Mouse (Mus musculus) kidney, adult 9 months (tissue): ENCODE results near the gene Pnkd.
"Not testable (repeated sequence)": the region's sequence is repeated elsewhere in the genome, so short reads cannot be mapped to it uniquely, and the experiment has no call there.

Source experiments
- DNase-seq: peaks from one replicate; pipeline ENCODE4 v3.0.0; 2022

The Pnkd gene

DNA sequence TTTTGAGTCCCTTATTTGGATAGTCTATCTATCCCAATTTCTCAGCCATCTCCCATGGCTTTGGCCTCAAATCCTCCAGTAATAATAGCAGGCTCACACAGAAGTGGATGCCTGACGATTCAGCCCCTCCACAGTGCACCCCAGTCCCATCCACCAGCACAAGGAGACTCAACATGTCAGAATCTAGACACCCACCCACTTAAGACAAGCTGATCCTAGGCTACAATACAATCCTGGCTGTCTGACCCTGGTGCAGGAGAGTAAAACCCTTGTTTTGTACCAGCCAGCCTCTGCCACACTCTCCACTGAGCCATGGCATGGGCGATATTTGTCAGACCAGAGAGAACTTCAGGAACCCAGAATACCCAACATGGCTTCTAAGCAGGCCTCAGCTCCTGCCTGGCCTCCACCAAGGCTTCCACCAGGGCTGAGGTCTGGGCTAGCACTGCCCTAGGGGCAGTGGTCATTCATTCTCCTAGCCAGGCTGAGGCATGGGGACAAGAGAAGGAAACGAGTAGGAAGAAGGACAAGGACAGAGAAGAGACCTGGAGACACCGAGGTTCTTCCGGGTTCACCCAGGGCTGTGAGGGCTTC, 13.5 kb downstream of the Pnkd start:
- no peak for DNase-seq

DNA sequence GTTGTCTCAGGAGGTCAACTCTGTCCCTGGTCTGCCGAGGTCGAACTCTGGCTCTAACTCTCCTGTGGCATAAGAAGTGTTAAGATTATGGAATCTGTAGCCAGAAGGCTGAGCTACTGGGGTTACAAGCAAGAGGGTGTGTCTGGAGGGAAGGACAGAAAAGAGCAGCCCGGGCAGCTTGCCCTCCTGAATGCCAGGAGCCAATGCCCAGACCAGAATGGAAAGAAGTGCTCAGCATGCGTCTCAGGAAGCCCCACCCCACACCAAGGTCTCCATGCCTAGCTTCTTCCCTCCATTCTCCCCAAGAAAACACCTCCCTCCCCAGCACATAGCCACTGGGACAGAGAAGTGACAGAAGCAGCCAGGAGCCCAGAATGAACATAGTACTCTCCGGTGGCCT, 14.3 kb downstream of the Pnkd start:
- DNase-seq, result no peak

DNA sequence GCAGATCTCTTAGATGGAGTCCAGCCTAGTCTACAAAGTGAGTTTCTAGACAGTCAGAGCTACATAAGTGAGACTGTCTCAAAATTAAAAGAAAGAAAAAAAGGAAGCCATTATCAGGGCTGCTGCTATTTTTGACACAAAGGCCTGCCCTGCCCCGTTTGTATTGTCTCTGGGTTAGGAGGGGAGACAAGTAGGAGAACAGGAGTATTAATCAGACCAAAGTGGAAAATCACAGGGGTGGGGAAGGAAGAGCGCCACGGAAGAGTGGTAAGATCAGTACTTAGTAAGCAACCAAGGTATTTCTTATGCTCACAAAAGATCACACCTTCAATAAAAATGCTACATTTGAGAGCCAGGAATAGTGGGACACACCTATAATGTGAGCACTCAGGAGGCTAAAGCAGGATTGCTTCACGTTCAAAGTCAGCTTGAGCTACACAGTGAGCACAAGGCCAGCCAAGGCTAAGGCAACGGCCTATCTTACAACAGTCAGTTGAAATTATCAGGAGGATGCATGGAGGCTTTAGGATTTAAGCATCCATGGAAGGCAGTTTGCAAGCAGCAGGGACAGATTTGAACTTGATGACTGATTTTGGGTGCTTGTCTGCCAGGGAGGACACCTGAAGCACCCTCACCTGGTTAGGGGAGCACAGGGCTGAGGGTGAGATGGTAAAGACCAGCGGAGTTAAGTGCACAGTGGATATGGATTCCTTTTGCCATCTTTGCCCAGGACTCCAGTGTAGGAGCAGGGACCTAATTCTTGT, 15.8 kb downstream of the Pnkd start:
- peak; percentile 16 for DNase-seq

DNA sequence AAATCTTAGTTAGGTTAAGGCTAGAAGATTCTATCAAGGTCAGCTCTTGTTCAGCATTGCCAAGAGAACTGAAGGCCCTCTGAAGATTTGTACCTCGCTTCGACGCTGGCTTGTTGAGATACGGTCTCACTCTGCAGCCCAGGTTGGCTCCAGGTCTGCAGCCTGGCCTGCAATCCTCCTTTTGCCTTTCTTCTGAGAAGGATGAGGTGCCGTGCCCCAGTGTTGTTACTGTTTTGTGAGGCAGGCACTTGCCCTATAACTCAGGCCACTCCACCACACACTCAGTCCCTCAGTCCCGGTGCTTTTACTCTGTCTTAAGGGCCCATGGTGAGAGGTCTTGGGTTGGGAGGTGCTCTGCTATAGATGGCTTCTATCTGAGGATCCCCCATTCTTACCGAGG, 17.5 kb downstream of the Pnkd start:
- DNase-seq, result peak; percentile 9

DNA sequence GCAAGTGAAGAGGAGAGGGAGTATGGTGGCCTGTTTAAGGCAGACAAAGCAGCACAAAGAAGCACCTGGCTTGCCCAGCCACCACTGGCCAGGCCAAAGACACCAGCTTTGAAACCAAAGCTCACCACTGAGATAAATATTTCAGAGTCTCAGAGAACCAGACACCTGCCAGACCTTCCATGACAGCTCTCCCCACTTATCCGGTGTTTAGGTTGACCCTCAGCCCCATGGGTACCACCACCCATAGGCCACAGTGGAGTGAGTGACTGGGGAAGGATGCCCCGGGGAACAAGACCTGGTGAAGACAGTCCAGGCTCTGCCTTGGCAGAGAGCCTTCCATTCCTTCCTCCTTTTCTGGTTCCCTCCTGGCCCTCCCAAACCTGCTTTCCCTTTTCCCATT, 18.1 kb downstream of the Pnkd start:
- DNase-seq, result peak; percentile 10

DNA sequence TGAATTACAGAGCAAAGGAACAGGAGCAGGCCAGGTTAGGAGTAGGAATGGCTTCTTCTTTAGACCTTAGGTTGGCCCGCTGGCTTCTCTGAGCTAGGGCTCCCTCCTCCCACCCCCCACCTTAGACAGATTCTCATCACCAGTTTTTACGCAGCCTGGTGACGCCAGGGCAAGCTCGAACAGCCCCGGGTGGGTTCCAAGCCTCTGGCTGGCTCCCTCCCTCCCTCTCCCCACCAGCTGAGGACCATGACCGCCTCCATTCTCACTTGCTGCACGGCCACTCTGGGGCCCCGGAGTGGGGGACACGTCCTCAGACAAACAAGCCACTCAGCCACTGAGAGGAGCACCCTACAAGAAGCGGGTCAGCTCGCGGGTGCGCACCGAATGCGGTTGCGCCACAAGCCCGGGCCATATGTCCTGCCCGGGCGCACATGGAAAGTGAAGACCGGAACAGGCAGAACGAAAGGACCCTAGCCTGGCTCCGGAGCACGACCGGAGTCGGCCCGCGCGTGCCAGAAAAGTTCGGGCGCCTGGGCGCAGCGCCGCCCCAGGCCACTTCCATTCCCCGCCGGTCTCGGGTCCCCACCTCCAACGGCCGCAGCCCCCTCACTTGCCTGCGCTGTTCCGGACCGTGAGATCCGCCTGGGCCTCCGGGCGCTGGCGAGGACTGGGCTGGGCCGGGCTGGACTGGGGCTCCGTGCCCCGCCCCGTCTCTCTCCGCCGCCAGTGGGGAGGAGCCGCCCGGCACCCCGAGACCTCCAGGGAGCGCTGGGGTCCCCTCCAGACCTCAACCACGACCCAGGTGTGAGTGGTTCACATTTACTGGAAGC, 19.0 kb downstream of the Pnkd start:
- DNase-seq, result peak; percentile 76

DNA sequence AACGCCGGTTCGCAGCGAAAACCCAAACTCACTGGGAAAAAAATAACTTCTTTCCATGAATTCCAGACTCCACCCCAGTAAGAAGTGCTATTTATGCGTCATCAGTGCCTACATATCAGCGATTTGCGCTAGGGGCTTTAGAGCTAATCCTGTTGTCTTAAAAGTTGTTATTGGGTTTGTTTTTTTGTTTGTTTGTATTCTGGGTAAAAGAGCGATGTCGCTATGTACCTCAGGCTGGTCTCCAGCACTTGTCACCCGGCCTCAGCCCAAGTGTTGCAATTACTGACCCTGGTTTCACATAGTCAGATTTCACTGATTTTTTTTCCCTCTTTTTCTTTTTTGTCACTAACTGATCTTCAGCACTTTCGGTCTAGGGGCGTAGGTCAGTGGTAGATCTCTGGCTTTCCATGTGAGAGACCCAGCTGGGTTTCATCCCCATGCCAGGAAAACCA, 19.6 kb downstream of the Pnkd start:
- no peak for DNase-seq

DNA sequence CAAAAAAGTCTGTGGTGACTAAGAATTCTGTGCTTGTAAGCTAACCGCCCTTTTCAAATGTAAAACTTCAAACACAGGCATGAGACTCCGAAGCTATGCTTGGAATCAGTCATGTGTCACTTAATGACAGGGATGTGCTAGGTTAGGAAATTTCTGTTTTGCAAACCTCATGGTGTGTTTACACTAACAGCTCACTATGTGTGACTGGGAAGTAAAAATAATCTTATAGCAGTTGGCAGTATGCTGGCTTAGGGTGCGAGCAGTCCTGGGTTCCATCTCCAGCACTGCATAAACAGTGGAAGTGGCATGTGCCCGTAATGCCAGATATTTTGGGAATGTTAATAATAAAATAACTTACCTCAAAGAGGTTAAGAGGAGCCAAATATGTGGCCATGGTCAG, 20.2 kb downstream of the Pnkd start:
- no peak for DNase-seq

DNA sequence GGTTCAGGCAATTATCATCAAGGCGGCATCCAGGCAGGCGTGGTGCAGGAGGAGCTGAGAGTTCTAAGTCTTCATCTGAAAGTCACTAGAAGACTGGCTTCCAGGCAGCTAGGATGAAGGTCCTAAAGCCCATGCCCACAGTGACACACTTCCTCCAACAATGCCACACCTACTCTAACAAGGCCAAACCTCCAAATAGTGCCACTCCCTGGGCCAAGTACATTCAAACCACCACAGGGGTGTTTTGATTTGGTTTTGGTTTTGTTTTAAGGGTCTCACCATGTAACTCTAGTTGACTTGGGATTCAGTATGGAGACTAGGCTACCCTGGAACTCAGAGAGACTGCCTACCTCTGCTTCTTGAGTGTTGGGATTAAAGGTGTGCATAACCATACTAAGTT, 20.8 kb downstream of the Pnkd start, which contains the start of gene Tmbim1:
Gene Tmbim1, minus strand, starts transcription at position 101 of the 400 bp plus-strand sequence.
- no peak for DNase-seq

DNA sequence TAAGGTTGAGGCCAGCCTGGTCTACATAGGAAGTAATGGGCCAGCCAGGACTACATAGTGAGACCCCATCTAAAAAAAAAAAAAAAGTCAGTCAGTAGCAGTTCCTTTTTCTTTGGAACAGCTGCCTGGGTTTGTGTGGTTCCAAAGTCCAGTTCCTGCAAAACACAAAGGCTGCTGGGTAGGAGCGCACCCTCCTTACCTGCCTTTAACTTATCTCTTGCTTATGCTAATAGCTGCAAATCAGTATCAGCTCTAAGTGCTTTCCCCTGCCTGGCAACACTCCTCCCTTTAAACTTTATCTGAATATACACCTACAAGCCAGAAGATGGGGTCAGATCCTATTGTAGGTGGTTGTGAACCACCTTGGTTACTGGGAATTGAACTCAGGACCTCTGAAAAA, 22.4 kb downstream of the Pnkd start:
- no peak for DNase-seq

DNA sequence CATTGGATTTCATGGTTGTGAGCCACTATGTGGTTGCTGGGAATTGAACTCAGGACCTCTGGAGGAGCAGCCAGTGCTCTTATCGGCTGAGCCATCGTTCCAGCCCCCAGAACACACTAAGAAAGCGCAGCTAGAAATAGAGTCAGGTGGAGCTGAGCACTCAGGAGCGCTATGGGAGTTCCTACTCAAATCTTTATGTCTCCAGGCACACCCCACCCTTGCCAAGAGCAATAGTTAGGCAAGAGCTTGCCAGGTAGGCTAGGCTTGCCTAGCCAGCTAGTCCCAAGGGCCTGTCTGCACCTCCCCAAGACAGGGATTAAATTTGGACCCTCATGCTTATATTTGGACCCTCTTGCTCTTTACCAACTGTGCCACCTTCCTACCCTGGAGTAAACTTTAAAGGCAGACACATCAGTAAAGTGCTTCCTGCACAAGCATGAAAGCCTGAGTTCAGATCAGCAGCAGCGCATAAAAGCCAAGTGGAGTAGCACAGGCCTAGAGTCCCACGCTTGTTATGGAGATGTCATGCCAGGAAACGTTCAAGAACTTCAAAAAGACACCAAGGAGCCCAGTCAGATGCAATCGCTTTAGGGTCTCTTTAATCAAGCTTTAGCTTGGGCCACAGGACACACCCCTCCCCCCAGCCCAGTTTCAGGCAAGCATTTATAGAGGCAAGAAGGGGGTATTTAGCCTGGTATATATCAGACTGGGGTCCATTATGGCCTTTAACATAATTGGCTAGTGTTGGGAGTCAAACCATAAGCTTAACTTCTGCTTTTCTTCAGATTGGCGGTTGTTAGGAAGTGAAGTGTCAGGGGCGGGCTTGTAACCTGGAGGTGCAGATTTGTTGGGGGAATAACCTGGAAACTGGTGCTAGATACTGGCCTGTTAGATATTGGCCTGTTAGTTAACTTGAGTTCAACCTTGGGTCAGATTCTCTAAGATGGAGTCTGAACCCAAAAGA, 23.6 kb downstream of the Pnkd start:
- DNase-seq, result no peak

DNA sequence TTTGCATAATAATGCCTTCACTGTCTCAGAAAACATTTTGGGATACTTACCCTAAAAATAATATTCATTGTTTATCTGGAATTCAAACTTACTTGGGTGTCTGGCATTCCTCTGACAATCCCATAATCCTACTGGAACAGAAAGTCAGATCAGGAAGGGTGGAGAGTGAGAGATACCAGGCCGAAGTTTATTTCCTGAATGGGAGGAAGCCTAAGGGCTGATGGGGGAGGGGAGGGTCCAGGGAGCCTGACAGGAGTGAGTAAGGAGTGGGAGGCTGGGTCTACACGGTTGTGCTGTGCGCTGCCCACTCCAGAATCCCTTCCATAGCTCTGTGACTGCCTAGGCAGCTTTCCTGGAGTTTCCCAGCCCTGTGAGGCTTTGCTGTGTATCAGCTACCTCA, 25.0 kb downstream of the Pnkd start:
- no peak for DNase-seq

DNA sequence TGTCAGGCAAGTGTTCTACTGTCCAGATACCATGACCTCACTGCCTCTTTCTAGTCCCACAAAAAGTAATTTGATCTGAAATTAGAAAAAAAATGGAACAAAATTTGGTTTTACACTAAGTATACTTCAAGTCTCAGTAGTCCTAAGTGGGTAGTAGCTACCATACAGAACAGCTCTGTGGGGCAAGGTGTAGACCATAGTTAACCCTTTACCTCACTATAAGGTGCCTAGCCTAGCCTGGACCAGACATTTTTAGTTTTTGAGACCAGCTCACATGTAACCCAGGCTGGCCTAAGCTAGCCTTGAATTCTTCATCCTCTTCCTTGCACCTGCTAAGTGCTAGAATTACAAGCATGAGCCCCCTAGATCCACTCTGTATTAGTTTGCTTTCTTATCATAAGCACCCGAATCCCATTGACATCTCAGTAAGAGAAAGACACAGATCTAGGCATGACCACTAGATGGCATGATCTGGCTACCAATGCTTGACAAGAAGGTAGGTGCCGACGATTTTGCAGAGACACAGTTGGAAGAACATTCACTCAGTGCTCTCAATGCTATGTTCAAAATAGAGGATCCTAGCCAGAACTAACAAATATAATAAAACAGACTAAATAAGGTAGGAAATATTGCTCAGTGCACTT, 28.4 kb downstream of the Pnkd start:
- peak; percentile 91 for DNase-seq

DNA sequence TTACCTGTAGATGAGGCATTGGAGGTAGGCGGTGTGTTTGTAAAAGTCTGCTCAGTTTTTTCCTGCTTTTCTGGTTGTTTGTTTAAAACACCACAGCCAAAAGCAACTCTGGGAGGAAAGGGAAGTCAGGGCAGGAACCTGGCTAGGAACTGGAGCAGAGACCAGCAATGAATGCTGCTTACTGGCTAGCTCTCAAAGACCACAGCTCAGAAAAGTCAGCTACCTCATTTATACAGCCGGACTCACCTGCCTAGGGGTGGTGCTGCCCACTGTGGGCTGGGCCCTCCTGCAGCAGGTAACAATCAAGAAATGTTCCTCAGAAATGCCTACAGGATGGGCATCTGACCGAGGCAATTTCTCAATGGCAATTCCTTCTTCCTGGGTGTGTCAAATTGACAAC, 30.1 kb downstream of the Pnkd start:
- DNase-seq, result no peak

DNA sequence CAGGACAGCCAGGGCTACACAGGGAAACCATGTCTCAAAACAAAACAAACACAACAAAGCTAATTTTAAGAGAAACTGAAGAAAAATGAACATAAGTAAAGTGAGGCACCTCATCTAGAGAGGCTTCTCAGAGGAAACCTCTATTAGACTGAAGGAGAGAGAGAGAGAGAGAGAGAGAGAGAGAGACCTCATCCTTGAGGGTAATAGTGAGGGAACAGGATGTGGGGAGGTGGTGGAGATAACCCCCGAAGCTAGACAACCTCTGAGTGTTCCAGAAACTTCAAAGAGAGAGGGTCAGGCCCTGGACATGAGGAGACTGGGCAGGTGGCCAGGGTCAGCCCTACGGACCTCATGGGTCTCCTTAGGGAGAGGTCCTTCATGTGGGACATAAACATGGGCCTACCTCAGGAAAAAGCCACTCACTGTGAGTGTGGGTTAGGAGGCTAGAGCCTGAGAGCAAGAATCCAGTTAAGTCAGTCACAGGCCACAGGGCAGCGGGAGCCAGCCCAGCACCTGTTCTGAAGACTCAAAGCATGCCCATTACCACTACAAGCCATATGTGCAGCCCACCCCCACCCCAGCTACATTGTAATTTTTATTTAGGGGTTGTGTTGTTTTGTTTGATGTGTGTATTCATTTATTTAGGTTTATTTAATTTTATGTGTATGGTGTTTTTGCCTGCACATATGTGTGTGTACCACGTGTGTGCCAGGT, 31.5 kb downstream of the Pnkd start:
- no peak for DNase-seq

DNA sequence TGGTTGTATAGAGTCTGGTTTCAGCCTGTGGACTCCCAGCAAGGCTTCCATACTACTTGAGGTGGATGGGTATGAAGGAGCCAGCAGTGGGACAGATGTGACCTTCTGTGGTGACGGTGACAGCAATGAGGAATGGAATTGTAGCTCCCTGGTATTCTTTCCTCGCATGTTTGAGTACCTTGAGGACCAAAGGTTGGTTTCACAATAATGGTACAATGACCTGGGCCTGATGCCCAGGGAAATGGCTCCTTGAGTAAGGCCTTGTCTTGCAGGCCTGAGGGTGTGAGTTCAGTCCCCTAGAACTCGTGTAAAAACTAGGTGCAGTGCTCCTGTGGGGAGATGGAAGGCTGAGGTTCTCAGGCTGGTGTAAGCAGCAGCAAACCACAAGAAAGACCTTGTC, 34.0 kb downstream of the Pnkd start:
- no peak for DNase-seq

DNA sequence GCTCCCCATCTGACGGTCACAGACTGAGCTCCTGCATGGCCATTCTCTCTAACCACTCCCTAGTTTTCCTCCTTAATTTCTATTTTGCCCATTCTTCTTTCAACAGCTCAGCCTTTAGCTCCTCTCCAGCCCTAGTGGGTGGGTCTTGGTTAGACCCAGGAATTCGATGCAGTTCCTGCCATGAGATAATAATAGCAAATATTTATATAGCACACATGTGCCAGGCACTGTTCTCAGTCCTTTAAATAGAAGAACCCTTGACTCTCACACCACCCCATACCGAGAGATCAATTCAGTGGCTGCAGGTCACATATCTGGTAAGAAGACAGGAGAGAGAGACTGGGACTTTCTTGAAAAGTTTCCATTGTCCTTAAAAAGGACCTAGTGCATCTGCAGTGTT, 36.7 kb downstream of the Pnkd start:
- no peak for DNase-seq

DNA sequence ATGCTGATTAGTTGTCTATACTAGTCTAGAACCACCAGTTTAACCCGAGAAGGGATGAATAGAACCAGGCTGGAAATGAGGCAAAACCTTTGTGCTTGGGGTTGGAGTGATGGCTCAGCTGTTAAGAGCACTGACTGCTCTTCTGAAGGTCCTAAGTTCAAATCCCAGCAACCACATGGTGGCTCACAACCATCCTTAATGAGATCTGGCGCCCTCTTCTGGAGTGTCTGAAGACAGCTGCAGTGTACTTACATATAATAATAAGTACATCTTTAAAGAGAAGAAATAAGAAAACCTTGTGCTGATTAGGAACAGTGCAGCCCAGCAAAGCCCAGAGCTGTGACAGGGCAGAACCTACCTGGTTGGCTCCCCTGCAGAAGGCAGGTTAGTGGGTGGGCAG, 42.2 kb downstream of the Pnkd start:
- not testable (repeated sequence) for DNase-seq

DNA sequence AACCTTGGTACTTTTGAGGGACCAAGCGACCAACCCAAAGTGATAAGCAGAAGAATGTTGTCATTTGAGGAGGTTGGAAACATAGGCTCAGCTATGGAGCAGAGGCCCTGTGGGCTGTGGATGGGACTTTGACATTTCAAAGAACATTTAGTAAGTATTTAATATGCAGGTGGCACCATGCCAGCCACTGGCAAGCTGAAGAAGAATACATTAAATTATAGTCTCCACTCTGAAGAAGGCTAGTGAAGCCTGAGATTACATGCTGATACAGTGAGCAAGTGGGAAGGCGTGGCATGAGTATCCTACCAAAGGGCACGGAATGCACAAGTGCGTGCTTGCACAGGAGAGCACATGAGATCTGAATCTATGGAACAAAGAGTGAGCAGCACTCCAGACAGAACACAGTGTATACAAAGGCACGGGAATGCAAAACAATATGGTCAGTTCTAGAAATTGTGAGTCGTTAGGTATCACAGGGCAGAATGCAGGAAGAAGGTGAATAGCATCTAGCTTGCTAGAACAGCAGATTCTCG, 45.2 kb downstream of the Pnkd start:
- peak; percentile 59 for DNase-seq

DNA sequence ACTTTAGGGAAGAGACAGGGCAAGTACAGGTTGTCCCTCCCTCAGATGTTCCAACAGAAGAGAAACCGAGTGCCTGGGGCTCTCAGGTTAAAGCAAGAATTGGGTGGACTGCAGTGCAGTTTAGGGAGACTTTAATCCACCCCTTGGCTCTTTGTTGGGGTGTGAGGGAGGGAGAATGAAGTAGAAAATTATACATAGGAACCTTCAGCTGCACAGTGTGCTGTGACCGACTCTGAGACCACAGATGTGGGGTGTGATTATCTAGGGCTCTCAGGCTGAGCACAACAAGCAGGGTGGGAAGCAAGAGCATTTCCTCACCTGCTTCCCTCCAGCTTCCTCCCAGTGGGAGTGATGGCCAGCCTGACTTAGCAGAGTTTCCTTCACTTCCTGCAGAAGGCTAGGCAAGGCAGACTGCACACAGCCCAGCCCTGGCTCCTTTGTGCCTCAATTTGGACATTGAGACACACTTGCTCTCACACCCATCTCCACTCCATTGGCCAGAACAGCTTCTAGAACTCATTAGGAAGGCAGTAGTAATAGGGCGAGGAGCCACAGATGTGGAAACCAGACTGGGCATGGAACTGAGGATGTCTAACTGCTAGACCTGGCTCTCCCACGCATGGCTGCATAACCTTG, 46.4 kb downstream of the Pnkd start:
- DNase-seq, result peak; percentile 36
